8 mouse cellular contexts compared by ENCODE assay signal in the genomic region with DNA sequence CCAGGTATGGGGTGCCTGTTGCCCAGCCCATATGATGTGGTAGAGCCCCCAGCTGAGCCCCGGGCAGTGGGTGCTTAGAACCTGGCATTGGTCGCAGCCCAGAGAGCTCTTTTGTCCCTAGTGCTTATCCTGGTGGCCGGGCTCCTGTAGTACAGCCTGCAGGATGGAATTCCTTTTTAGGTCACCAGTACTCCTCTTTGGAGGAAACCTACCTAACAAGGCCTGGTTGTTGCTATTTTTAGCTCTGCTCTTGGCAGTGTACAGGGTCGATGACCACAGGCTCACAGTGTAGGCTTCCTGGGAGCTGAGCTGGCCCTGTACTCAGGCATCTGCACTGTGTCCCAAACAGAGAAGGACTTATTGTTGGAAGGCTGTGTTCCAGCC.
DNase-seq lines count a peak whose midpoint lies in the region; ATAC-seq lines count a peak whose summit lies in the region.

No protein-coding gene starts in this region.

- peaks cover 68% of the 10 kb centered on the region for H3K36me3 ChIP-seq in megakaryocyte, embryonic 14.5 days (replicated peaks; ENCODE audit: low read length)
- no peaks in the 10 kb centered on the region for H3K36me3 ChIP-seq in embryonic facial prominence, embryonic 10.5 days (replicated peaks)
- no peaks in the 10 kb centered on the region for H3K36me3 ChIP-seq in liver, embryonic 16.5 days (ENCODE audit: control insufficient read depth, insufficient read depth)

- DNase-seq in embryonic facial prominence, embryonic 10.5 days (ENCODE audit: low spot score) = no peak
- DNase-seq in heart, postnatal 4 days = peak; percentile 76
- no peak for DNase-seq in right cerebral cortex, postnatal 14 days
- DNase-seq in frontal cortex, postnatal 10 days (ENCODE audit: low spot score in 2 of 2) = no peak
- no peak for DNase-seq in urinary bladder, adult 18-20 months (ENCODE audit: low spot score in 2 of 2)

- no peak overlapping the region for H3K4me2 ChIP-seq in liver, embryonic 16.5 days (ENCODE audit: low read depth, low read length)

- H3K4me1 ChIP-seq in megakaryocyte, embryonic 14.5 days = peaks cover 100% of the 10 kb centered on the region
- peaks cover 35% of the 10 kb centered on the region for H3K4me1 ChIP-seq in embryonic facial prominence, embryonic 10.5 days
- H3K4me1 ChIP-seq in liver, embryonic 16.5 days (ENCODE audit: control insufficient read depth, low read depth, low read length) = peaks cover 10% of the 10 kb centered on the region

- 76% methylated on average over 4 of the region's 4 CpGs for WGBS in embryonic facial prominence, embryonic 10.5 days
- 46% methylated on average over 4 of the region's 4 CpGs for WGBS in liver, embryonic 16.5 days (ENCODE audit: insufficient replicate concordance)

- no peak for ATAC-seq in megakaryocyte, adult 5-6 weeks (ENCODE audit: poor library complexity, severe bottlenecking)
- ATAC-seq in liver, embryonic 16.5 days (ENCODE audit: low read depth) = peak; percentile 45

- no peaks in the 10 kb centered on the region for H3K9me3 ChIP-seq in megakaryocyte, embryonic 14.5 days
- no peaks in the 10 kb centered on the region for H3K9me3 ChIP-seq in embryonic facial prominence, embryonic 10.5 days
- H3K9me3 ChIP-seq in liver, embryonic 16.5 days (replicated peaks; ENCODE audit: control insufficient read depth, low read length) = no peaks in the 10 kb centered on the region

- H3K9ac ChIP-seq in liver, embryonic 16.5 days (ENCODE audit: low read depth, low read length) = no peak overlapping the region

- no peaks in the 10 kb centered on the region for H3K27me3 ChIP-seq in megakaryocyte, embryonic 14.5 days (replicated peaks)
- no peaks in the 10 kb centered on the region for H3K27me3 ChIP-seq in embryonic facial prominence, embryonic 10.5 days (replicated peaks; ENCODE audit: low read depth, poor library complexity, severe bottlenecking)
- H3K27me3 ChIP-seq in liver, embryonic 16.5 days (ENCODE audit: control insufficient read depth, insufficient read depth, low read depth, low read length) = no peaks in the 10 kb centered on the region

- peak overlapping the region; percentile 88 for H3K4me3 ChIP-seq in megakaryocyte, embryonic 14.5 days (replicated peaks)
- H3K4me3 ChIP-seq in embryonic facial prominence, embryonic 10.5 days = no peak overlapping the region
- H3K4me3 ChIP-seq in liver, embryonic 16.5 days (ENCODE audit: low read depth, low read length) = no peak overlapping the region

- H3K27ac ChIP-seq in embryonic facial prominence, embryonic 10.5 days (replicated peaks) = peak overlapping the region; percentile 61; the same call in 1 of the 2 replicates
- H3K27ac ChIP-seq in liver, embryonic 16.5 days (ENCODE audit: low read length) = no peak overlapping the region
